Mouse (Mus musculus) intestine, embryonic 16.5 days (tissue): ENCODE measurements around the gene Zfhx3. TPM values are rescaled to one million over a fixed set of nuclear protein-coding genes. Genes with fewer than 3 reads are reported as not detected.

ENCODE experiments used
- ATAC-seq: fragments of 200-750 bp; cut with Nextera tagmentation; 2 replicates; pipeline ENCODE4 v1.8.0; 2017; ENCODE audit warnings: moderate TSS enrichment, moderate library complexity
- H3K27ac ChIP-seq: fragments of 300-500 bp; sonication (generic); 2 replicates; pipeline ENCODE4 v1.5.1; 2014; ENCODE audit warnings: mild to moderate bottlenecking, low read length
- H3K27me3 ChIP-seq: fragments of 300-500 bp; sonication (generic); replicated peaks from 2 replicates; pipeline ENCODE4 v1.6.1; 2014; ENCODE audit warnings: low read length, control low read depth, mixed read lengths; ENCODE audit not compliant: control insufficient read depth, insufficient read depth
- H3K36me3 ChIP-seq: fragments of 300-500 bp; sonication (generic); 2 replicates; pipeline ENCODE4 v1.6.1; 2014; ENCODE audit warnings: low read length, control low read depth; ENCODE audit not compliant: control insufficient read depth, insufficient read depth
- H3K4me1 ChIP-seq: fragments of 300-500 bp; sonication (generic); 2 replicates; pipeline ENCODE4 v1.6.1; 2014; ENCODE audit warnings: low read length, control low read depth, mixed read lengths; ENCODE audit not compliant: control insufficient read depth, insufficient read depth
- H3K4me2 ChIP-seq: fragments of 300-500 bp; sonication (generic); 2 replicates; pipeline ENCODE4 v1.6.1; 2014; ENCODE audit warnings: low read depth, low read length, control low read depth
- H3K4me3 ChIP-seq: fragments of 300-500 bp; sonication (generic); 2 replicates; pipeline ENCODE4 v1.5.1; 2014; ENCODE audit warnings: mild to moderate bottlenecking, low read length
- H3K9ac ChIP-seq: fragments of 300-500 bp; sonication (generic); 2 replicates; pipeline ENCODE4 v1.6.1; 2014; ENCODE audit warnings: low read depth, low read length
- H3K9me3 ChIP-seq: fragments of 300-500 bp; sonication (generic); 2 replicates; pipeline ENCODE4 v1.6.1; 2016; ENCODE audit warnings: low read length, control low read depth; ENCODE audit not compliant: control insufficient read depth
- WGBS: fragments of 180-500 bp; shearing (Covaris S2); extraction: QIAGEN DNeasy Blood & Tissue Kit; methylation state at CpG from one replicate; pipeline ENCODE4 v1.1.7; 2014; 5-methylcytosine and 5-hydroxymethylcytosine counted together
- polyA plus RNA-seq: library from polyadenylated mRNA; unstranded; fragments of >200 nt; fragmentation: Nextera tagmentation; extraction: Ambion mirVana; gene quantifications from 2 replicates; pipeline ENCODE4 v1.2.1, GENCODE M21; 2015

Gene Zfhx3
- polyA plus RNA-seq, 1 experiment from 2014 or later = 6.1 TPM

GRCm38 (mm10) chr8:108061972-108062371 lies 119.5 kb downstream of the Zfhx3 start:
- 63% methylated on average over 12 of the region's 12 CpGs for WGBS
- no peak overlapping the region for H3K4me3 ChIP-seq
- no peak for ATAC-seq
- H3K9ac ChIP-seq = no peak overlapping the region
- no peaks in the 10 kb centered on the region for H3K9me3 ChIP-seq
- H3K4me2 ChIP-seq = no peak overlapping the region
- H3K36me3 ChIP-seq = no peaks in the 10 kb centered on the region
- H3K4me1 ChIP-seq = no peaks in the 10 kb centered on the region
- no peak overlapping the region for H3K27ac ChIP-seq
- no peaks in the 10 kb centered on the region for H3K27me3 ChIP-seq

GRCm38 (mm10) chr8:108067111-108067510 lies 124.7 kb downstream of the Zfhx3 start:
- Histone ChIP-seq H3K4me1 (no peaks in the 10 kb centered on the region), H3K9me3 (no peaks in the 10 kb centered on the region), H3K9ac (no peak overlapping the region), H3K36me3 (no peaks in the 10 kb centered on the region), H3K4me2 (no peak overlapping the region), H3K4me3 (no peak overlapping the region), H3K27me3 (0 out of 2 replicates have a peak, but pooled peaks cover 3% of the 10 kb centered on the region), H3K27ac (no peak overlapping the region)
- WGBS = 80% methylated on average over 6 of the region's 6 CpGs
- ATAC-seq = no peak

- Histone ChIP-seq H3K9ac (no peak overlapping the region), H3K4me1 (no peaks in the 10 kb centered on the region), H3K27me3 (0 out of 2 replicates have a peak, but pooled peaks cover 3% of the 10 kb centered on the region), H3K4me2 (no peak overlapping the region), H3K27ac (no peak overlapping the region), H3K9me3 (no peaks in the 10 kb centered on the region), H3K36me3 (no peaks in the 10 kb centered on the region), H3K4me3 (no peak overlapping the region)
- ATAC-seq = no peak
- WGBS = 41% methylated on average over 8 of the region's 8 CpGs
These were observed 125.8 kb downstream of the Zfhx3 start for GRCm38 (mm10) chr8:108068195-108068594.

GRCm38 (mm10) chr8:108070438-108070837 lies 128.0 kb downstream of the Zfhx3 start:
- WGBS = 67% methylated on average over 4 of the region's 4 CpGs
- H3K9me3 ChIP-seq = no peaks in the 10 kb centered on the region
- H3K27me3 ChIP-seq = 0 out of 2 replicates have a peak, but pooled peaks cover 3% of the 10 kb centered on the region
- no peak overlapping the region for H3K9ac ChIP-seq
- no peak overlapping the region for H3K4me2 ChIP-seq
- H3K27ac ChIP-seq = no peak overlapping the region
- no peaks in the 10 kb centered on the region for H3K36me3 ChIP-seq
- ATAC-seq = no peak
- H3K4me3 ChIP-seq = no peak overlapping the region
- no peaks in the 10 kb centered on the region for H3K4me1 ChIP-seq

DNA sequence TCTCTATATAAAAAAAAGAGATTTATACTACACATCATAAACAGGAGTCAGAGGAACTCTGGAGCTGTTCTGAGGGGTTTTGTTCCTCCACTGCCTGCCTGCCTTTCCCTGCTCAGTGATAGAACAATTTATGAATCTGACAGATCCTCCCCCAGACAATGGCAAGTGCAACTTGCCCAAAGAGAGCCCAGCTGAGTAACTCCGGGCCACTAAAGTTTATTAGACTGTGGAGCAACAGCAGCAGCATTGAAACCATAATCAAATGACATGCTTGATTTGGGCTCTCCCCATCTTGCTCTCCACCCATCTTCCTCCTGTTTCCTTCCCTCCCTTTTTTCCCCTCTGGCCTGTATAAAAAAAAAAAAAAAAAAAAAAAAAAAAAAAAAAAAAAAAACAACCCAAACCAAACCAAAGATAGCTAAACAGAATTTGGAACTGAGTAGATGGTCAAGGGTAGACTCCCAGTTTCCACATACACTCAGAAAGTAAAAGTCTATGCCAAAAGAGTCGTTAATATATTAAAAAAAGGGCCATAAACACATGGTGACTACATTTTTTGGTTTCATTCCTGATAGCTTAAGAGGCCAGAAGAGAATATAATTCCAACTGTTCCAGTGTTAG lies 129.8 kb downstream of the Zfhx3 start:
- Histone ChIP-seq H3K9ac (no peak overlapping the region), H3K4me1 (no peaks in the 10 kb centered on the region), H3K36me3 (no peaks in the 10 kb centered on the region), H3K9me3 (no peaks in the 10 kb centered on the region), H3K4me2 (no peak overlapping the region), H3K4me3 (no peak overlapping the region), H3K27ac (no peak overlapping the region), H3K27me3 (0 out of 2 replicates have a peak, but pooled peaks cover 3% of the 10 kb centered on the region)
- ATAC-seq = no peak
- 58% methylated on average over 2 of the region's 2 CpGs for WGBS

DNA sequence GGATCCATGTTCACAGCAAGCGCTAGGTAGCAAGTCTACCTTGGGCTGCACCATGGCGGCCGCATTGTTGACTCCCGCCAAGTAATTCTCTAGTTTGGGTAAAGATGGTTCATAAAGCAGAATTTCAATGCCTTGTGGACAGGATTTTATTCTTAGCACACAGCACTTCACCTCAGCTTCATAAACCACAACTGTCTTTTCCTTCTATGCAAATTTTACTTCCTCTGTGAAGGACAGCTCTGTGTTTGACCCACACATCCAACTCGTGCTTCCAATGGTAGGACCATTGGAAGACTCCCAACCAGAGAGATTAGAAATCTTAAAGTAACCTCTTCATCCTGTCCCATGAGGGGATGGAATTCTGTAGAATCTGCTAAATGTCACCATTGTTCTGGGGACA lies 130.4 kb downstream of the Zfhx3 start:
- H3K36me3 ChIP-seq = no peaks in the 10 kb centered on the region

GRCm38 (mm10) chr8:108075176-108075575 lies 132.7 kb downstream of the Zfhx3 start:
- Histone ChIP-seq H3K4me2 (no peak overlapping the region), H3K4me1 (no peaks in the 10 kb centered on the region), H3K36me3 (no peaks in the 10 kb centered on the region), H3K9me3 (no peaks in the 10 kb centered on the region), H3K27me3 (no peaks in the 10 kb centered on the region), H3K4me3 (no peak overlapping the region), H3K27ac (no peak overlapping the region), H3K9ac (no peak overlapping the region)
- ATAC-seq = no peak
- WGBS = 79% methylated on average over 5 of the region's 5 CpGs

More for the DNA sequence above, 130.4 kb downstream of the Zfhx3 start:
- H3K4me1 ChIP-seq = no peaks in the 10 kb centered on the region
- no peak for ATAC-seq
- H3K9me3 ChIP-seq = no peaks in the 10 kb centered on the region
- 90% methylated on average over 5 of the region's 5 CpGs for whole genome bisulfite sequencing
- no peak overlapping the region for H3K27ac ChIP-seq
- no peak overlapping the region for H3K4me2 ChIP-seq
- H3K27me3 ChIP-seq = 0 out of 2 replicates have a peak, but pooled peaks cover 3% of the 10 kb centered on the region
- H3K4me3 ChIP-seq = no peak overlapping the region
- H3K9ac ChIP-seq = no peak overlapping the region

- no peak overlapping the region for H3K27ac ChIP-seq
- no peak overlapping the region for H3K4me2 ChIP-seq
- H3K4me1 ChIP-seq = no peaks in the 10 kb centered on the region
- 90% methylated on average over 4 of the region's 4 CpGs for WGBS
- H3K9me3 ChIP-seq = no peaks in the 10 kb centered on the region
- H3K9ac ChIP-seq = no peak overlapping the region
- no peak overlapping the region for H3K4me3 ChIP-seq
- no peak for ATAC-seq
- no peaks in the 10 kb centered on the region for H3K36me3 ChIP-seq
- H3K27me3 ChIP-seq = no peaks in the 10 kb centered on the region
These were observed 136.3 kb downstream of the Zfhx3 start for GRCm38 (mm10) chr8:108078726-108079125.

DNA sequence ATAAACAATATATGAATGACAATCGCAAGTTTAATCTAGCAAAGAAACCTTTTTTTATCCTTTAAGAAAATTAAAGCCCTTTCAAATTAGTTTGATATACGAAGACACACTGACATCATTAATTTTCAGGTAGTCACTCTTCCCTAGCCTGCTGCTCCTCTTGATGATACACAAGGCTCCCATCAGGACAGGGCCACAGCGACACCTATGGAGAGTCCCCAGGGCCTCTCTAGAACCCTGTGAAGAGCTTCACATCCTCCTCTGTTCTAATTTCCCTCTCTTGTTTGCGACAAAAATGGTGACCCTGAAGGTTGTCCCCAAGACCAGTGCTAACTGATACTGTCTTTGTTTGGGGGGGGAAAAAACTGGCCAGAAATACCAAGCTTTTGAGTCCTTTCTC lies 144.5 kb downstream of the Zfhx3 start:
- no peak for ATAC-seq
- 67% methylated on average over 4 of the region's 4 CpGs for WGBS

DNA sequence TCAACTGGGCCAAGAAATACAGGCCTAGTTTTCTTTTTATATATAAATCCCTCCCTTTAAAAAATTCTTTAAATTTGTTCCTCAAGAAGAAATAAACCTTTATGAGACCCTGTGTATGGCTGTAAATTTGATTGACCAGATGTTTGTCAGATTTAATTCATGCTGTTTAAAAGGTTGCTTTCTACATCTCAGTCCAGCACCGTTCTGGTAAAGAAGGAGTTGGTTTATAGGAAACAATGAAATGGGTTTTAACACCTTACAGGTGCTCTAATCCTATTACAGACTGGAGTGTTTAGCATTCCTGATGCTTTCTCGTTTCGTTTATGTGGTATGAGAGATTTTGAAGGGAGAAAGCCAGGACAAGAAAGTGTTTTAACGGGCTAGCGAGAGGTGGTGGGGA lies 147.2 kb downstream of the Zfhx3 start:
- Histone ChIP-seq H3K27ac (no peak overlapping the region), H3K9ac (no peak overlapping the region), H3K4me1 (no peaks in the 10 kb centered on the region), H3K4me3 (no peak overlapping the region), H3K9me3 (no peaks in the 10 kb centered on the region), H3K27me3 (no peaks in the 10 kb centered on the region), H3K4me2 (no peak overlapping the region), H3K36me3 (no peaks in the 10 kb centered on the region)
- ATAC-seq = no peak
- WGBS = 71% methylated on average over 5 of the region's 5 CpGs

More for the DNA sequence above, 144.5 kb downstream of the Zfhx3 start:
- H3K4me3 ChIP-seq = no peak overlapping the region
- no peak overlapping the region for H3K9ac ChIP-seq
- no peaks in the 10 kb centered on the region for H3K27me3 ChIP-seq
- H3K36me3 ChIP-seq = no peaks in the 10 kb centered on the region
- H3K27ac ChIP-seq = no peak overlapping the region
- no peaks in the 10 kb centered on the region for H3K4me1 ChIP-seq
- H3K9me3 ChIP-seq = no peaks in the 10 kb centered on the region
- no peak overlapping the region for H3K4me2 ChIP-seq
